Mouse (Mus musculus) left cerebral cortex, postnatal 4 days (tissue): ENCODE measurements around the gene Fbxl3. TPM values are rescaled to one million over a fixed set of nuclear protein-coding genes. Genes with fewer than 3 reads are reported as not detected.

Source experiments
- DNase-seq: peaks from one replicate; pipeline ENCODE4 v3.0.0-alpha.2; 2022
- intact Hi-C: fragments of 180-260 bp; cut with DNase I; formaldehyde crosslinking; loops from one replicate; pipeline ENCODE4 v1.15.1; 2025
- total RNA-seq, 2 experiments: library from RNA; stranded (reverse); gene quantifications; 2 replicates each; pipeline ENCODE4 v1.2.3; 2021

The Fbxl3 gene
- total RNA-seq, 2 experiments from 2014 or later = 67.2 to 71.3 TPM

- intact Hi-C loops = no loop called here
- no peak for DNase-seq
These were observed 50.9 kb downstream of the Fbxl3 start for GRCm38 (mm10) chr14:103048292-103049086.

- intact Hi-C loops = no loop called here
- DNase-seq = no peak
These were observed 52.7 kb downstream of the Fbxl3 start, which contains the start of gene Acod1 for GRCm38 (mm10) chr14:103046677-103047076. Gene Acod1 (plus strand): TSS chr14:103046977.

GRCm38 (mm10) chr14:103037016-103037415 lies 62.4 kb downstream of the Fbxl3 start:
- intact Hi-C loops = no loop called here
- no peak for DNase-seq

GRCm38 (mm10) chr14:103034076-103034475 lies 65.3 kb downstream of the Fbxl3 start:
- intact Hi-C loops = no loop called here
- no peak for DNase-seq

GRCm38 (mm10) chr14:103033271-103033823 lies 66.0 kb downstream of the Fbxl3 start:
- no peak for DNase-seq
- intact Hi-C loops = no loop called here

Other genes starting within 250 kb of the Fbxl3 start
- 10 to 100 TPM; 82.4 to 86.7 TPM for gene Kctd12, start 116.9 kb downstream of the Fbxl3 start, total RNA-seq
- gene Acod1, start 52.6 kb downstream of the Fbxl3 start, total RNA-seq = not detected
- 1 to 10 TPM; 5.0 to 5.7 TPM for gene Cln5, start 29.4 kb downstream of the Fbxl3 start, total RNA-seq
- gene Mycbp2, start 247.2 kb upstream of the Fbxl3 start, total RNA-seq = 100 to 1,000 TPM; 174 to 179 TPM